Mouse (Mus musculus): ENCODE measurements around the gene Lhpp.

Gene Lhpp

DNA sequence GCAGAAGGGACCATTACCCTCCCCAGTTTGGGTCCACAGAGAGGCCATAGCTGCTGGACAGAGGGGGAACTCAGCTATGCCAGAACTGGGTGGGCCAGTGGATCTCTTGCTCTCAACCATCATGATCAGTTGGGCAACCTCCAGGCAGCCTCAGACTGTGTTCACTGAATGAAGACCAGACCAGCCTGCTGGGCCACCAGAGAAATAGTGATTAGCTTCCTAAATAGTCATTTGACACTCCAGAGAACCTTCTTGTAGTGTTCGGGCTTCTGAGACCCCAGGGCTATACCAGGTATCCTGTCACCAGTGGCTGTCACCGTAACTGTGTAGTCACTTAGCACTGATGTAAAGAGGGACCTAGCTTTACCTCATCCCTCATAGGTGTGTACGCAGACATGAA is 71.9 kb downstream of the Lhpp start:
- DNase-seq (ENCODE audit: low spot score), result no peak

DNA sequence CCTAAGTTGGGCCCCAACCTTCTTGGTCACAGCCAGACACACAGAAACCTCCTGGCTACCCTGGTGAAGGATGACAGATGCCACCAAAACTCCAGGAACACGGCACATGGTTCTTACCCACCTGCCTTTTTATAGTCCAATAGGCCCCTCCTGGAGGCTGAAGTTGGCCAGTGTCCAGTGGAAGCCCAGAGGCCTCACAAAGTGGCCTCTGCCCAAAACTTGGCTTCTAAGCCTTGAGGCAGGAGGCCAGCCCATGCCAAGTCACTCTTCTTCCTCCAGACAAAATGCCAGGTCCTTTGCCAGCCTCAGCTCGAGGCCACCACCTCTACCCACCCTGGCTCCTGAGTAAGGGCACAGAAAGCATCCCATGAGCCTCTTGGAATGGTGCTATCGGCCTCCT is 72.5 kb downstream of the Lhpp start:
- no peak for DNase-seq (ENCODE audit: low spot score)

DNA sequence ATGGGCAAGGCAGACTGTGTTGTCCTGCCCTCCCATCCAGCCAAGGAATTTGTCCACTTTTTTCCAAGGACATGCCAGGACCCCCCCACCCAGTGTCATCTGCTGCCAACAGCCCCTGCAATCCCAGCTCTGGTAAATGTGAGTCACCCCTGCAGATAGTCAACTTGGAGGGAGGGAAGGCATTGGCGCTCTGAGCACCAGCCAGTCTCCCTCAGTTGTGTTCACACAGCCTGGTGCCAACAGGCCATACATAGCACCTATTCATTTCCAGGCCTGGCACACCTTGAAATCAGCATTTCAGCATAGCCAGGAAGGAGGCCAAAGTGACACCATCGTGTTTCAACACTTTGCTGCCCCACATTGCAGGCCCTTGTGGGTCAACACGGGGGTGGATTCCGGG is 73.5 kb downstream of the Lhpp start:
- no peak for DNase-seq (ENCODE audit: low spot score)

DNA sequence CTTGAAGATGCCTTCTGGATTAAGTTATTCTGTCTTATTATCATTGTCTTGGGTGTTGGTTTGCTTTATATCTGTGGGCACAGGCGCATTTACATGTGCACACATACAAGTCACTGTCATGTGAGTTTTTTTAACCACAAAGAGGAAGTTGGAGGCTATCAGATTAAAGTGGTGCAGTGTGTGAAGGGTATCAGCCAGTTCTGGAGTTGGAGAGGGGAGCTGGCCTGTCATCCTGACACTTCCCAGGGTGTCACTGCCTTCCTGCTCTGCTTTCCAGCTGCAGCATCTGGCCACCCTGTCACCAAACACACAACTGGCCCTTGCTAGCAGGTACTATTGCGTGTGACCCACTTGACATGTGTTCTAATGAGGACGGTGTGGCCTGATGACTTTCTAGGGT is 76.1 kb downstream of the Lhpp start:
- DNase-seq (ENCODE audit: low spot score), result no peak

DNA sequence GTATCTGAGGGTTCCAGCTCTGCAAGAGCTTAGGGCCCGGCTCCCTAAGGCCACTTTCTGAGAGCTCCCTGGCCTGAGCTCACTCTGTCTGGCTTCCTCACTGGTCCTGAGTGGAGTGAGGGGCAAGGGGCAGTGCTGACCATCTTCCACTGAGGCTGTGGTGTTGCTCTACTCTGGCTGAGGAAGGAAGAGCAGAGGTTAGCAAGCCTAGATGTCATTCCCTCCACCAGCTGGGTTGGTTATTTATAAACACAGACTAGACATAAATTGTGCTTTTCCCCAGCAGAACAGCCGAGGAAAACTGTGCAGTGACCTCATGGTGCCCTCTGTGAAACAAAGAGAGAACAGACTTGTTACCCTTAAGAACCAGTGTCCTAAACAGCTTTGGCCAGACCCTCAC is 77.5 kb downstream of the Lhpp start:
- no peak for DNase-seq (ENCODE audit: low spot score)

DNA sequence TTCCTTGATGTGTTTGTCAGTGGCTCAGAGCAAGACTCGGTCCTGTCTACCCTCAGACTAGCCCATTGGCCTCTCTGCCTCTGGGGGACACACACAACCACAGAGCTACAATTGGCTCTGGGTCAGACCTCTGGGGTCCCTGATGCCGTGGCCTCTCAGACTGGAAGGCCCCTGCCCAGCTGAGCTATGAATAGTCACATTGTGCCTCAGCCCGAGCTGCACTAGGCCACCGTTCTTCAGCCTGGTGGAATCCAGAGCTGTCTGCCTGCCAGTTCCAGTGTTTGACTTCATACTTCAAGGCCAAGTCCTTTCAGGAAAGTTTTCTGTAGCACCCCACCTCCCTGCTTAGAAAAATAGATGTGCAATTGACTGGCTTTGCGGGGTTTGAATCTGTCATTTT is 78.3 kb downstream of the Lhpp start:
- DNase-seq (ENCODE audit: low spot score), result no peak

DNA sequence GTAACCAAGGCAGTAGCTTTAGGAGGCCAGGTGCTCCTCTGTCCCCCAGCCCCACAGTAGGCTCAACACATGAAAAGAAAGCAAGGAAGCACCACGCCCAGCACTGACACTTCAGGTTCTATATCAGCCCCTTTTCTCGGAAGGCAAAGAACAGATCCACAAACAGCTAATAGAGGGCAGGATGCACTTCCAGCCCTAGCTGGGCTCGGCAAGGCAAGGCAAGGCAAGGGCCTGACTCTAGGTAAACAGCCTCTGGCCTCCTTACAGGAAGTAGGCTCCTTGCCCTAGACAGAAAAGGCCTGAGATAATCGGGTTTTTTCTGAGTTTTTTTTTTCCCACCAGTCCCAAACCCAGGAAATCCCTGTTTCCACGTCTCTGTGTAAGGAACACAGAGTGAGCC is 79.3 kb downstream of the Lhpp start:
- no peak for DNase-seq (ENCODE audit: low spot score)

DNA sequence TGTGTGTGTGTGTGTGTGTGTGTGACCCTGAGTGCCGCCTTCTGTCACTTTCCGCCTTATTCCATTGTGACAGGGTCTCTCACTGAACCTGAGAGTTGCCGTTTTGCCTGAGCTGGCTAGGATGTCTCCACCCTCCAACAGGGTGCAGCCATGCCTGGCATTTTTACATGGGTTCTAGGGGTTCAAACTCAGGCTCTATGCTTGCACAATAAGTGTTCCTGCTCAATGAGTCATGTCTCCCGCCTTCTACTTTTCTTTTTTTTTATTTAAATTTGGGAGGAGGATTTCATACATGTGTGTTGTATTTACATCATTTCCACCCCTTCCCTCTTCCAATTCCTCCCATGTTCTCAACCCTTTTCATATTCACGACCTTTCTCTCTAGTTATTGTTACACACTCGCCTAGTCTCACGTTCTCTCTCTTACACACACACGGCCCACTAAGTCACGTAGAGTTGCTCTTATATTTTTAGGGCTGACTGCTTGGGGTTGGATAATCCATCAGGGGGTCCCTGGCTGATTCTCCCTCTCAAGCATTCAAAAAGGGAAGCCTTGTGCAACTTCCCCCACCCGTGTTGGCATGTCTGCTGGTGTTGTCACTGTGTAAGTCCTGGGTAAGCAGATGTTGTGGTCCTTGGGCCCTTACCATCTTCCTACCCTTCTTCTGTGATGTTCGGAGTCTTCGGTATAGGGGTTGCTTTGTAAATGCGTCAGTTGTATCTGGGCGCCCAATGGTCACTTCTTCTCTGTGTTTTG is 80.5 kb downstream of the Lhpp start:
- no peak for DNase-seq (ENCODE audit: low spot score)

DNA sequence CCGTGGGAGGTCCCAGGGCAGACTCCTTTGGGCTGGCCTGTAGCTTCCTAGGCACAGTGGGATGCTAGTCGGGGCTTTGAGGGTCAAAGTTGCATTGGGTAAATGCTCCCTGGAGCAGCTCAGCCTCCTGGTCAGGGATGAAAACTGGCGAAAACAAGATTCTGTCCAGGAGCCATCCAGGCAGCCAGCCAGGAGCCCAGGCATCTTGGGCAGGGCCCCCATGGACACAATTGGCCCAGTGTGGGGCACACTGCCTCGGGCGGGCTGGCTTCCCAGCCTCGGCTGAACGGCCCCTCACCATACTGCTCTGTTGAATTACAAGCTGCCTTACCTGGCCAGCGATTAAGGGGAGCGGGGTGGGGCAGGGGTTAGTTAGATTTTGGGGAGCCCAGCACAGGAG is 82.3 kb downstream of the Lhpp start:
- DNase-seq (ENCODE audit: low spot score), result no peak

DNA sequence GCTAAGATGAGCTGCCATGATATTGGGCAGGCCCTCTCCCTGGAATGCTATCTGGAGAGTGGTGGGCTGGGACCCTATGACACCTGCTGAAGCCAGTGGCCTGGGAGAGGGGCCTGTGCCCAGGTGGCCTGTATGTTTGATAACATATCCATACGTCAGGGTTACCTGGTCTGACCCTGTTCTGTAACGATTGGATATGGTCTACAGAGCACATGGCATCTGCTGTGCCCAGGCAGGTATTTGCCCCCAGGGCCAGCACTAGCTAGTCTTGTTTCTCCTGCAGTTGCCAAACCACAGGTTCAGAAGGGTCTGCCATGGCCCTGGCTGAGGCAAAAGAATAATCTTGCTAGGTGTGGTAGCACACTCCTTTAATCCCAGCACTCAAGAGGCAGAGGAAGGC is 83.1 kb downstream of the Lhpp start:
- DNase-seq (ENCODE audit: low spot score), result no peak

DNA sequence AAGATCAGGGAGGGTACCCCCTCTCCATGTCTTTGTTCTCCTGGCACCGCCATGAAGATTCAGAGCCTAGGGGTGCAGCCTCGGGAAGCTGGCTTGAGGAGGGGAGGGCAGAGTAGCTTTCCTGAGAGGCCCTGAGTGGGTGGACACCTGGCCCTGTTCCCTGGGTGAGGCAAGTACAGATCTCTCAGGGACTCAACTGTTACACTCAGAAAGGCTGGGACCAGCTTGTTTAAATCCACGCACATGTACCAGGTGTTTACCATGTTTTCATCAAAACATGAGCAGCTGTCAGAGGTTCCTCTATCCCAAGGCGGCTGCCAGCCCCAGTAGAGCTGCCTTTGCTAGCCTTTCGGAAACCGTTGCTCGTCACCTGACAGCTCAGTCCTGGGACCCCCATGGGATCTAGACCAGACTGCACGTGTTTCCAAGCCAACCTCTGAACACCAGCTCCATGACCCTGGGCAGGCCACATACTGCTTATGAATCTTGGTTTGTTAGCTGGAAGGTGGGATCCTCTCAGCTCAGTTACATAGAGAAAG is 86.9 kb downstream of the Lhpp start:
- DNase-seq (ENCODE audit: low spot score), result no peak

DNA sequence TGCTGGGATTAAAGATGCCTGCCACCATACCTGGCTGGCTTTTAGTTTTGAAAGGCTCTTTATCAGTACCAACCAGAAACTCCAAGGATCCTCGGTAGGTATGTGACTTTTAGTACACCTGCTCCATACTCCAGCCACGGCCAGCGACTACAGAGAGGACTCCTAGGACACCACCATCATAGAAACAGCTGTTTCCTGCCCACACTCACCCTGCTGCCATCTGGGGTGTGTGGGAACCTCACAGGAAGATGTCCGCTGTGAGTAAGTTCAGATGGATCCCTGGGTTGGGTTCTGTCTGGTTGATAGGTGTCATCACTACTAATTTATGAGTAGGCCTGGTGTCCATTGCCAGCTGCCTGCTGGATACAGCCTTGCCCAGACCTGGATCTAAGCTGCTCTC is 88.3 kb downstream of the Lhpp start:
- DNase-seq (ENCODE audit: low spot score), result no peak

DNA sequence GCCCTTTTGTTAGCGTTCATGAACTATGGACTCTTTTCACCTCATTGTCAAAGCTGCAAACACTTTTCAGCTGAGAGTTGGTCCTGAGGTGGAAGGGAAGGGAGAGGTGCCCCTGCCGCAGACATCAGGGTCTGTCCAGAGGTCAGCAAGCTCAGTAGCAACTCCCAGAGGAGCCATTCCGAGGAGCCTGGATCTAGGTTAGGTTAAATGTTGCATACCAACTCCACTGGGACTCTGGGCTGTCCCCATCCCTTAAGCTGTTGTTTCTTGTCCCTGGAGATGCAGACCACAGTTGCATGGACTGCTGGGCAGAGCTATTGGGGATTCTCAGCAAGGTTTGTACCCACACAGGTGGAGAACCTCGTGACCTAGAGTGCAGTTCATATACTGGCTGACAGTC is 88.7 kb downstream of the Lhpp start:
- DNase-seq (ENCODE audit: low spot score), result no peak

DNA sequence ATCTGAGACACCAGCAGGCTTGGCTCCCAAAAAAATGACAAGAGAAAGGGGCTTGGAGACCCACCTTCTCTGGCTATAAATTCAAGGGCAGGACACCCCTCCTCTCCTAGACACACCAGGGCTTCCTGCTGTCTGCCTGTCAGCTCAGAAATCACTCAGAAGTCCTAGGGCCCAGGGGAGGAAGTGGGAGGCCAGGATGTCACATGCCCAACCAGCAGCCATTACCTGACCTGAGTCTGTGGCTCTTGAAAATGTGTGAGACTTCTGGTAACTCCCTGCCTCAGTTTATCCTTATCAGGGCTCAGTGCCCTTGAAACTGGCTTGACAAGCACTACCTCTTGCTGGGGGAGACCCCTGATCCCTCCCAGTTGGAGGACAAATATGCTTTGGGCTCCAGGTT is 89.2 kb downstream of the Lhpp start:
- DNase-seq (ENCODE audit: low spot score), result no peak

DNA sequence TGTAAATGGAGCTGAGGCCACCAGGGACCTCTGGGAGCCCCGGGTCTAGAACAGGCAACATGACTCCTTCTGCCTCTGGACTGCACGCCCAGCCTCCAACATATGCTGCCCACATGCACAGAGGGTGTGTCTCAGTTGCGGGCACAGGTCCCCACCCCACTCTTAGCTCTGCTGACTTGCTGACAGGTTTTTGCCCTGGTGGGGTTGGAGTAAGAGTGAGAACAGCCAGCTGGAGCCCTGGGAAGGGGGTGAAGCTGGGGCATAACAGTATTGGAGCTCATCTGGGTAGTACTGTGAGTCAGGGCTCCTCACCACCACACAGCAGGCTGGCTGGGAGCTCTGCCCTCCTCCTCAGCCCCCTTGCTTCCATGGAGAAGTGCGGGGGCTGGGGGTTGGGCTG is 89.7 kb downstream of the Lhpp start:
- DNase-seq (ENCODE audit: low spot score), result no peak

DNA sequence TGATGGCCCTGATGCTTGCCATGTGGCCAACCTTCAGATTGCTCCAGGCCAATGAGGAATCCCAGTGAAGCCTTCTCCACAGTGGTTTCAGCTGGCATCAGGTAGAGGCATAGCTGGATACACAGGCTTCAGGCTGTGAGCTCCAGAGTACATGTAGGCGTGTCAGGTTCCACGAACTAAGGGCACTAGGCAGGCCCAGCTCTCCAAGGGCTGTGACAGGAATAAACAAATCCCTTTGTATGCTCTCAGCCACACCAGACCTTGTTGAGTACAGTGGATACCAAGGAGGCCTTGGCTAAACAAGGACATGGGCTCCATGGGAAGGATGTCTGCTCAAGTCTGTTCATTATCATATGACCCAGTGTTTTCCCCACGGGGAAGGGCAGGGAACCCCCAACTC is 91.0 kb downstream of the Lhpp start:
- no peak for DNase-seq (ENCODE audit: low spot score)

DNA sequence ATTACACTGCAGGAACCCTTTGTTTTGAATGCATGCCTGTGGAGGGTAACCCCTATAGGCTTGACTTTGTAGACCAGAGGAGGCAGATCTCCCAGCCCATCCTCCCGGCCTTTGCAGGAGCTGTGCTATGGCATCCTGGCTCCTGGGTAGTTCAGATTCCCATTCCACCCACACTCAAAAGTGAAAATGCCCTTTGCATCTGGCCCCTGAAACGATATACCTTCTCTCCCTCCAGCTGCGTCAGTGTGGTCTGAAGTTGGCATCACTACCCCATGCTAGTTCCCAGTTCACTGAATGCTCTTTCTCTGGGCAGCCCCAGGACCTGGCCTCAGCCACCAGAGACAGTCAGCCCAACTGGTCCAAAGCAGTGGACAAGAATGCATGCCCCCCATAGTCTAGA is 91.6 kb downstream of the Lhpp start:
- DNase-seq (ENCODE audit: low spot score), result no peak

DNA sequence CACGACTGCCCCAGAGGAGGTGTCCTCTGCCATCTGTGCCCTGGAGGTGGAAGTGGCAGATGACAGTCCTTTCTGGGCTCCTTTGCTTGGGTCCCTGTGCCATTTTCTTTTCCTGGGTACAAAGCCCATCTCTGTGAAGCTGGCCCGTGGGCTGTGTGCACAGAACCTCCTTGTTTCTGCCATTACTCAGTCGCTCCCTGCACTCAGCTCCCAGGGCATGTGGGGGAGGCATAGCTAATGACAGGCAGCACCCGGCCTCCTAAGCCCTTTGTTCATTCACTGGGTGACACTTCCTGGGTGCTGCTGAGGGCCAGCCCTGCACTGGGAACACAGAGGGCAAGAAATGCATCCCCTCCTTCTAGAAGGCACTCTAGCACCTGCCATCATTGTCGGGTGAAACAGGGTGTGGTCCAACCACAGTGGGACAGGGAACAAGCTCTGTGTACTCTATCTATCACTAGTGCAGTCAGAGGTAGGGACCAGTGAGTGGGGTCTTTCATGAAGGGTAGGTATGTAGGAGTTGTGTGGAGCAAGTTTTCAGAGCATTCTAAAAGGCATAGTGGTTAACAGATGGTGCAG is 92.1 kb downstream of the Lhpp start:
- no peak for DNase-seq (ENCODE audit: low spot score)

DNA sequence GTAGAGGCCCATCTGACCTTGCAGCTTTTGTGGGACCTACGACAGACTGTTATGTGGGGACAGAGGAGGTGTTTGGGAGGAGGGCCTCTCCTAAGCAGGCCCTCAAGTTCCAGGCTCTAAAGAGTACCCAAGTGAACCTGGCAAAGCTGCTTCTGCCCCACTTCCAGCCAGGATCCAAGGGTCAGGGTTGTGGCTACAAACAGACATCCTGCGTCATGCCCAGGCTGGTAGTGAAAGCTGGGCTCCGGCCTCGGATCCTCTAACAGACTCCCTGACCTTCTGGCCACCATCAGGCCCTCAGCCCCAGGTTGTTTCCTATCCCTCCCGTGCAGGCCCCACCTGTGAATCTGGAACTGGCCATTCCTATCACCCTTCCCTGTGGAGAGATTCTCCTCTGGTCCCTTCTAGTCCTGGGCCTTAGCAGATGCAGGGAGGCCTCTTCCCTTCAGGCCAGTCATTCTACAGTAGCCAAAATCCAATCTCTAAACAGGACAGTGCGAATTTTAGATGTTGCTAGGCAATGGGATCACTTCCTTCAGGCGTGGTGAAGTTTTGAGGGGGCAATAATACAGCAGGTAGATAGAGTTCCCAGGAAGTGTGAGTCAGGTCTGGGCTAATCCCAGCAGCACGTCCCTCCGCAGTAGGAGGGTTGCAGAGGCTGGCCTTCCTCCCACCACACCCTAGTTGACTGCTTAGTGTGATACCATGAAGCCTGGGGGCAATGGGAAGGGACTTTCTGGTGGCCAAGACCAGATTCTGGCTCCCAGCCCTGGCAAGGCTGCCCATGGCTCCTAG is 93.3 kb downstream of the Lhpp start:
- no peak for DNase-seq (ENCODE audit: low spot score)

DNA sequence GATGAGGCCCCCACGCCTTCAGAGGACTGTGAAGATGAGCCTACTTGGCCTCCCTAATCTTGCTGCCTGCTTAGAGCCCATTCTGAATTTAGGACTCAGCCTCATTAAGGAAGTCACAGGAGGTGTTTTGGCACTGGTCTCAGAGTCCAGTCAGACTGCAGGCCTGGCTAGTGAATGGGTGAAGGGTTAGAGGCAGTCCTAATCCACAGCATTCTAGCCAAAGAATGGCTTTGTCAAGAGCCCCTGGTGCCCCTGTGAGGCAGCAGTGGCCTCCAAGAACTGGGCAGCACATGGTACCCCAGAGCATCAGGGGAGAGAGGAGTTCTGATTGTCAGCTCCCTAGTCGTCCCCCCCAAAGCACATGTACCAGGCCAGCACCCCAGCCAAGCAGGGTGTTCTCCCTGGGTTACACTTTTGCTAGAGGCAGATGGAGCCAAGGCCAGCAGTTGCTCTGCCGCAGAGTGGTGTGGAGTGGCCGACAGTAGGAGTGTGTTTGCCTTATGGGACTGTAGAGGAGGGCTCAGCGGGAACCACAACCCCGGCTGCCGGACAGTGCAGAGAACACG is 94.0 kb downstream of the Lhpp start:
- DNase-seq (ENCODE audit: low spot score), result no peak

DNA sequence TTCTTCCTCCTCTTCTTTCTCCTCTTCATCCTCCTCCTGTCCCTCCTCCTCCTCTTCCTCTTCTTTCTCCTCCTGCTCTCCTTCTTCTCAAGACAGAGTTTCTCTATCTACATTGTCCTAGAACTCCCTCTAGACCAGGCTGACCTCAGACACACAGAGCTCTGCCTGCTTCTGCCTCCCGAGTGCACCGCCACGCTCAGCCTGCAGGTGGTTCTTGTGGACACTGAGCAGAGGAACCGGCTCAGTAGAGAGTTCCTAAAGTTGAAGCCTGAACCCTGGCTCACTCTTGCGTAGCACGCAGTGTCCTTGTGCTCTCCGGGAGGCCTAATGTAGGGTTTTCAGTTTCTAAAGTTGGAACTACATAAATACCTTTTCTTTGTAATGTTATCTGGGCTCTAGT is 94.7 kb downstream of the Lhpp start:
- DNase-seq (ENCODE audit: low spot score), result no peak

DNA sequence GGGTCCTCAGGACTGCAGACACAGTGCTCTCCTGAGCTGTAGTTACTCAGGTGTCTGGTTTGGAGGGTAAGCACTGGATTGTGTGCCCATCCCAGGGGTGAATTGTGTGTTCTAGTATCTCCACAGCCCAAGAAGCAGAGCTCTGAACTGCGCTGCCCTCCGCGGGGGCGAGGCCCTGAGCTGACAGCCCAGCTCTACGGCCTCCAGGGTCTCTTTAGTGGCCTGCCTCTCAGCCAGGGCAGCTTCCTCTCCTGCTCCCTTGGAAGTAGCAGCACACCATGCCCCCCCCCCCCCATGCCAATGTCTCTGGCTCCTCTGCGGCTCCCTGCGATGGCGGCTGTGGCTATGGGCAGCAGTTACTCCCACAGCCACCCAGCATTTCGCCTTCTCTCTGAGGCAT is 101.1 kb downstream of the Lhpp start:
- DNase-seq (ENCODE audit: low spot score), result no peak
